8 mouse cellular contexts compared by ENCODE assay signal in genomic region chr13:48663211-48663987, GRCm38 (mm10). TPM values are rescaled to one million over a fixed set of nuclear protein-coding genes. Genes with fewer than 3 reads are reported as not detected.
A peak's percentile ranks its signal among the peaks of the same experiment; 100 is the strongest.
DNase-seq lines count a peak whose midpoint lies in the region; ATAC-seq lines count a peak whose summit lies in the region.

No protein-coding gene starts in this region.

- WGBS in heart, embryonic 12.5 days: 2% methylated on average over 54 of the region's 54 CpGs
- 6% methylated on average over 42 of the region's 54 CpGs for WGBS in forebrain, embryonic 16.5 days
- 2% methylated on average over 54 of the region's 54 CpGs for WGBS in liver, embryonic 16.5 days (ENCODE audit: insufficient replicate concordance)

- peak overlapping the region; percentile 53 for H3K4me3 ChIP-seq in heart, embryonic 12.5 days
- H3K4me3 ChIP-seq in forebrain, embryonic 16.5 days (replicated peaks; ENCODE audit: low read length): peak overlapping the region; percentile 40
- peak overlapping the region; percentile 21; the same call in 1 of the 2 replicates for H3K4me3 ChIP-seq in liver, embryonic 16.5 days (ENCODE audit: low read depth, low read length)

- H3K27me3 ChIP-seq in heart, embryonic 12.5 days (replicated peaks): peaks cover 94% of the 10 kb centered on the region
- peaks cover 73% of the 10 kb centered on the region for H3K27me3 ChIP-seq in forebrain, embryonic 16.5 days (replicated peaks; ENCODE audit: control insufficient read depth, insufficient read depth, low read length)
- H3K27me3 ChIP-seq in liver, embryonic 16.5 days (ENCODE audit: control insufficient read depth, insufficient read depth, low read depth, low read length): peaks cover 100% of the 10 kb centered on the region

- peaks cover 44% of the 10 kb centered on the region for H3K4me1 ChIP-seq in heart, embryonic 12.5 days (replicated peaks)
- peaks cover 26% of the 10 kb centered on the region for H3K4me1 ChIP-seq in forebrain, embryonic 16.5 days (replicated peaks; ENCODE audit: control insufficient read depth, insufficient read depth, low read length)
- no peaks in the 10 kb centered on the region; the same call in 1 of the 2 replicates for H3K4me1 ChIP-seq in liver, embryonic 16.5 days (ENCODE audit: control insufficient read depth, low read depth, low read length)

- H3K9ac ChIP-seq in heart, embryonic 12.5 days: peak overlapping the region; percentile 57; the same call in 1 of the 2 replicates
- peak overlapping the region; percentile 38; the same call in 1 of the 2 replicates for H3K9ac ChIP-seq in forebrain, embryonic 16.5 days (replicated peaks; ENCODE audit: low read depth, low read length)
- no peak overlapping the region for H3K9ac ChIP-seq in liver, embryonic 16.5 days (ENCODE audit: low read depth, low read length)

- no peak overlapping the region for H3K27ac ChIP-seq in heart, embryonic 12.5 days (ENCODE audit: poor library complexity, severe bottlenecking)
- no peak overlapping the region for H3K27ac ChIP-seq in forebrain, embryonic 16.5 days (ENCODE audit: low read length)
- no peak overlapping the region for H3K27ac ChIP-seq in liver, embryonic 16.5 days (ENCODE audit: low read length)

- H3K9me3 ChIP-seq in heart, embryonic 12.5 days (replicated peaks): no peaks in the 10 kb centered on the region
- H3K9me3 ChIP-seq in forebrain, embryonic 16.5 days (ENCODE audit: control insufficient read depth, low read length): no peaks in the 10 kb centered on the region
- no peaks in the 10 kb centered on the region for H3K9me3 ChIP-seq in liver, embryonic 16.5 days (replicated peaks; ENCODE audit: control insufficient read depth, low read length)

- no peak for ATAC-seq in heart, embryonic 12.5 days (ENCODE audit: insufficient number of reproducible peaks, low FRiP score)
- ATAC-seq in forebrain, embryonic 16.5 days: 0 out of 2 replicates have a peak, but pooled peaks have one; percentile 10
- no peak for ATAC-seq in liver, embryonic 16.5 days (ENCODE audit: low read depth)
- ATAC-seq in granulocyte monocyte progenitor cell, adult 5-6 weeks (replicated peaks; ENCODE audit: poor library complexity, severe bottlenecking): no peak

- no peak for DNase-seq in heart, adult 8-10 months (ENCODE audit: low spot score)
- peak; percentile 43 for DNase-seq in ES-CJ7 (ENCODE audit: low read depth, low spot score)
- no peak for DNase-seq in frontal cortex, postnatal 36 days (ENCODE audit: low spot score in 2 of 2)
- DNase-seq in cerebellum, adult 8-10 months: no peak

- H3K4me2 ChIP-seq in heart, embryonic 12.5 days: peak overlapping the region; percentile 85
- peak overlapping the region; percentile 55 for H3K4me2 ChIP-seq in forebrain, embryonic 16.5 days (ENCODE audit: low read length)
- 0 out of 2 replicates have a peak overlapping the region, but pooled peaks have one; percentile 30 for H3K4me2 ChIP-seq in liver, embryonic 16.5 days (ENCODE audit: low read depth, low read length)

- H3K36me3 ChIP-seq in heart, embryonic 12.5 days: no peaks in the 10 kb centered on the region
- no peaks in the 10 kb centered on the region for H3K36me3 ChIP-seq in forebrain, embryonic 16.5 days (ENCODE audit: control insufficient read depth, insufficient read depth)
- no peaks in the 10 kb centered on the region for H3K36me3 ChIP-seq in liver, embryonic 16.5 days (ENCODE audit: control insufficient read depth, insufficient read depth)

RNA-seq across cellular contexts. Expression of gene Barx1, which starts 0.6 kb away (rescaled TPM):
- polyA plus RNA-seq in heart, embryonic 12.5 days (2016; fragmentation: Nextera tagmentation; extraction: Ambion mirVana): 0.89 and 1.3 TPM in 2 replicates
- total RNA-seq in heart, adult 8-10 months (2022): not detected
- not detected in 2 replicates for polyA plus RNA-seq in forebrain, embryonic 16.5 days (2015; fragmentation: Nextera tagmentation; extraction: Ambion mirVana)
- polyA plus RNA-seq in liver, embryonic 16.5 days (2015; fragmentation: Nextera tagmentation; extraction: Ambion mirVana): 0.19 TPM in 2 replicates
- total RNA-seq in granulocyte monocyte progenitor cell, adult 5-6 weeks (2014; fragmentation: Nextera tagmentation): not detected in 2 replicates
- not detected in 2 replicates for total RNA-seq in granulocyte monocyte progenitor cell, adult 5-6 weeks (2017)

RNA-seq across cellular contexts. Expression of gene Ptpdc1, which starts 37.9 kb away (rescaled TPM):
- 6.8 and 7.7 TPM in 2 replicates for polyA plus RNA-seq in heart, embryonic 12.5 days (2016; fragmentation: Nextera tagmentation; extraction: Ambion mirVana)
- total RNA-seq in heart, adult 8-10 months (2022): 1 to 10 TPM; 4.7 to 5.9 (median 5.7) TPM
- 16.5 and 18.8 TPM in 2 replicates for polyA plus RNA-seq in forebrain, embryonic 16.5 days (2015; fragmentation: Nextera tagmentation; extraction: Ambion mirVana)
- 0.33 and 0.64 TPM in 2 replicates for polyA plus RNA-seq in liver, embryonic 16.5 days (2015; fragmentation: Nextera tagmentation; extraction: Ambion mirVana)
- 3.2 TPM in 1 of 2 replicates, not detected in the other for total RNA-seq in granulocyte monocyte progenitor cell, adult 5-6 weeks (2014; fragmentation: Nextera tagmentation)
- 0.82 and 1.1 TPM in 2 replicates for total RNA-seq in granulocyte monocyte progenitor cell, adult 5-6 weeks (2017)

Comparison
In these comparisons a context has a peak if more than half of its experiments do, and no peak if none do; other contexts are left out.
1. H3K4me2 ChIP-seq: peak in every context shown above with its lines; median percentile 85 in heart, embryonic 12.5 days; 55 in forebrain, embryonic 16.5 days; 30 in liver, embryonic 16.5 days.